Mouse (Mus musculus) frontal cortex, postnatal 25 days (tissue): ENCODE results near the gene Pcgf2.
A peak's percentile ranks its signal among the peaks of the same experiment; 100 is the strongest.

ENCODE experiments used
- DNase-seq, 2 experiments: peaks; one replicate each; pipeline ENCODE4 v3.0.0; 2022; ENCODE audit warnings: low spot score in 2 of 2

Pcgf2 gene

DNA sequence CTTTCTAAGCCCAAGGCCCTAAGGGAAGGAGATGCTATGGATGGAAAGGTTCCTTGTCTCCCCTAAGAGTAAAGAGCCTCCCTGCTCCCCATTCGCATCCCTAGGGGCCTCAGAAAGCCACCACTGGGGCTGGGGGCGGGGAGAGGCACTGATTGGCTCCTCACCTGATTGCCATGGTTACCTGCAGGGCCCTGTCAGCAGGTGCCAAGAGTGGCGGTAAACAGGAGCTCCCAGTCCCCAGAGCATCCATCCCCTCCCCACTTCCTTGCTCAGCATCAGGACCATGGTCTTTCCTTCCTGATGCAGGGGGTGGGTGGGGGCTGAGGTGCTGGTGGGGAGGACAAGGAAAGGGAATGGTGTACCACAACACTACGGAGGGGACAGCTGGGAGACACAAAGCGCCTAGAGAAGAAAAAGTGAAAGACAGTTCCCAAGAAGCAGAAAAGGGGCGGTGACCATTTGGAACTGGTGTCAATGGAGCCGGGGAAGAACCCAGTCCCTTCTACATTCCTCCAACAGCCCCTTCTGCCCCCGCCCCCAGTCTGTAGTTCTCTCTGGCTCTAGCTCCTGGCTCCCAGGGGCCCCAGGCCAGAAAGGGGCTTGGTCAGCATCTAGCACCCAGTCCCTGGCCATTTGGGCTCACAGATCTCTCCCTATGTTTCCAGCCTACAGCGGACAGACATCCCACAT is 4.4 kb downstream of the Pcgf2 start:
- no peak for DNase-seq

DNA sequence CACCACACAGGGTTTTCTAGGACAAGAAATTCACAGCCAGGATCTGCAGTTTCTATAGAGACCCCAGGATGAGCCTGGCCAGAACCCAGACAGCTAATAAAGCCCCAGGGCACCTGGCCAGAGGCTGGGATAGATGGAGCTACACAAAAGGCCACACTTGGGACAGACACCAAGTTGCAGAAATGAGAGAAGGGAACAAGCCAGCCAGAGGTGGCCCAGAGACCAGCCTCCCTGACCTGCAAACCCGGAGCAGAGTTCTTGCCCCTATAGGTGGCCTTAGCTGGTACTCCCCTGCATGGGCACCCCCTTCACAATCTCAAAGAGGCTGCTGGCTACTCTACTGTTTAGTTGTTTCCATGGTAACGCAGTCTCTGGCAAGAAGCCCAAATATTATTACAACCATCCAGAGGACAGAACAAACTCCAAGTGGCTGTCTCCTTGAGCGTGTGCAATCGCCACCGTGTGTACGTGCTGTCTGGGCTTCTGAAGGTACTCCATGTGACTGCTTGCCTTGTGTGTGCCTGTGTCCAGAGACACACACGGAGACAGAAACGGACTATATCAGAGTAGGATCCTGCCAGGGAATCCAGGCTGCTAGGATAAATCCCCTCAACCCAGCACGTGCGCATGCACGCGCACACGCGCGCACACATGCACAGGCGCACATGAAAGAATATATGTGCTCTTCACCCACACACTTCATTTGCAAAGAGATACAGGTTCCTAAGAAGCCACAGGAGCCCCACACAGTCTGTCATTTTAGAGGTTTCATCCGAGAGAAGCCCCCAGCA is 5.2 kb downstream of the Pcgf2 start:
- DNase-seq, result no peak

DNA sequence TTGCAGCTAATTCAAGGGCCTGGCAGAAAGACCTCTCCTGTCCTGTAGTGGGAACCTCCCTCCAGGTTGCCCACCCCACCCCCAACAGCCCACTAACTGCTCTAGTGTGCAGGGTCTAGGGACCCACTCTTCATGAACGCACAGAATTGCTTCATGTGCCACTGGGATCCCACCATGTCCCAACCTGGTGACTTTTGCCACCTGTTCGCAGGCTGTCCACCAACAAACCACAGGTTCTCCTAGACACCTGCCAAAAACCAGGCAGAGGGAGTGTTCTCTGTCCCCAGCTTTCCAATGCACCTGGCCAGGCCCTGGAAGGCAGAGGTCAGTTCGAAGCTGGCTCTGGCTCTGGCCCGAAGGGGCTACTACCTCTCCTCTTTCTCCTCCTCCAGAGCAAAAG is 5.9 kb downstream of the Pcgf2 start:
- no peak for DNase-seq

DNA sequence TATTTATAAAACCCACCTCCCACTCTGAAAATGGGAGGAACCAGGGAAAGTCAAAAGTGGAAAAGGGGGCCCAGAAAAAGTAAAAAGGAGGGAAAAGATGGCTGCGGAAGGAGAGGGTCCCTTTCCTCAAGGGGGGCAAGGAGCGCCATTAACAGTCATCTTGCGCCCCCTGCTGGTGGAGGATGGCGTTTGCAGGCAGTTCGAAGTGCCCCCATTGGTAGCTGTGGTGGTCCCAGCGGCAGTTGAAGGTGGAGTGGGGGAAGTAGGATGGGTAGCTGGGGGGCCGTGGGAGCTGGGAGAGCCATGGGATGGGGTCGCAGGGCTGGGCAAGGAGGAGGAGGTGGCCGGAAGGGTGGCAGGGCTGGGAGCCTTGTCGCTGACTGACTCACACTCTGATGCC is 10.4 kb downstream of the Pcgf2 start:
- DNase-seq, result peak in 1 of 2 experiments; percentile 47

DNA sequence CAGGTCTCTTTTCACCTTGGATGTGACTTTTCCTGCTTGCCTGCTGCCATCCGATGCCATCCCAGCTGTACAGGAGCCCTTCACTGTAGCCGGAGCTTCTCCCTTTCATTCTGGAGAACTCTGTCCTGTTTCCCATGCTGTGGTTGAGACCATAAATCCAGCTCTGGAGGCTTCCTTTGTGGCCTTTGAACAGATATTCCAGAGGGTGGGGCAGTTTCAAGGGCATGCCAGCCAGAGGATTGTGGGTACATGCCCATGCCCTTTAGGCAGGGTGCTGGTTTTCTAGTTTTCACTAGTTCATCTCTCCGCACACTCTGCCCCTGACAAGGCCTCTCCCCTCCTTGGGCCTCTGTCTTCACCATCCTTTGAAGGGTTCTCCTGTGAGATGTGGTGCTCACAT is 13.2 kb downstream of the Pcgf2 start:
- DNase-seq, result no peak

DNA sequence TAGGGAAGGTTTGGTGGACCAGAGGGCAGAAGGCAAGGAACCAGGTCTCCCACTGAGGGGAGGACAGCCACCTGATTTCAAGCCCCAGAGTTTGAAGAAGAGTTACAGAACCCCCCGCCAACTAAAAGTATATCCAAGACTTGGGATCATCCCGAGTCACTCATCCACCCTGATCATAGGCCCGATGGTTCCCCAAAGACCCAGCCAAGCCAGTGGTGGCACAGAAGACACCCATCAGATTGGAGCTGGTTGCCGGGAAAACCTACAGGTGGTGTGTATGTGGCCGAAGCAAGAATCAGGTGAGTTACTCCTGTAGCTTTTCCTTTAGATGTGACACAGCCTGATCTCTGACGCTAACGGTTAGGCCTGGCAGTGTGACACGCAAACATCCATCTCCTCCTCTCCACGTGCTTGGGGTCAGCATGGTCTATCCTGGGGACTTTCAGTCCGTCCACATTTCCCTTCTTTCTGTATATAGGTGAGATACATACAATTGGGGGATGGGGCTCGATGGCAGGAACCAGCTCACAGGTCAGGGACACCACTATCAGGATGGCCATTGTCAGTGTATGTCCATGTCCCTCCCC is 13.9 kb downstream of the Pcgf2 start:
- DNase-seq, result no peak

DNA sequence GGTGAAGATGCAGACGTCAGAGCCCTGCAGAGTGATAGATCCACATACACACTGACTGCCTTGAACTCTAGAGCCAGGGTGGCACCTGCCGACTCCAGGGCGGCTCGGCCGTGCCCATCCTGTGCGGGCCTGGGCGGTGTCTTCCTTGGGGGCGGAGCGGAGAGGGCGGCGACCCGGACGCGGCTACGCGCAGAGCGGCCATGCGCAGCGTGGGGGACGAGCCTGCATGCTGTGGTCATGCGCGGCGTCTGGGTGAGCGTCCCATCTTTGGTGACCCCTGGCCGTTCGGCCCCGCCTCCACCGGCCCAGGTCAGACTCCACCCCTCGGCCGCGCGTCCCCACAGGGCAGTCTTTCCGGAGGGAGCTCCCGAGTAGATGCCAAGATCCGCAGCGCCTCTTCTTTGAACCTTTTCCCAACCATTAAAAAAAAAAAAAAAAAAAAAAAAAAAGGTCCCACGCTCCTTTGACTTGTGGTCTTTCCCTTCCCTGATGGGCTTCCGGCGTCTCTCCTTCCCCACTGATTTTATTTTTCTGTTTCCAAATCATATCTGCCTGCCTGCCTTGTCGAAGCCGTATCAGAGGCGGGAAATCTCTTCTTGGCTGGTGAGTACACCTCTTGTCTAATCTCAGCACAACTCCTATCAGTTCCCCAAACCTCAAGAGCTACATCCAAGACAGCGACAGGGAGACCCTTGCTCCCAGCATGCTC is 14.5 kb downstream of the Pcgf2 start, which contains the start of gene Cisd3:
Cisd3 (plus strand) TSS at position 214 of the 709 bp plus-strand sequence.
- DNase-seq, result peak; percentile 67 to 71

DNA sequence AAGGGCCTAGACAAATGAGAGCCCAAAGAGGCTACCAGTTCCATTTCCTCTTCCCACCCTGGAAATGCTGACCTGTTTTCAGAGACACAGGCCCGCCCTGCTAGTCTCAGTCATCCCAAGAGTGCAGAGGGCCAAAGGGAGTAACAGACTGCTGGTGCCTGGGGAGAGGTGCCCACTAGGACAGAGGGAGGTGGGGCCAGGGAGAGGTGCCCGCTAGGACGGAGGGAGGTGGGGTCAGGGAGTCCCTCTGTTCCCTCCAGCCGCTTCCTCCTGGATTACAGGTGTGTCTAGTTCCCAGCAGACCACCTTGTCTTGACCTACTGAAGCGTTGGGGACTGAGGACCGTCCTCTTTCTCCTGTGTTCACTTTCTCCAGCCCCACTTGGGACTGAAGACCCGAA is 15.5 kb downstream of the Pcgf2 start:
- DNase-seq, result no peak

DNA sequence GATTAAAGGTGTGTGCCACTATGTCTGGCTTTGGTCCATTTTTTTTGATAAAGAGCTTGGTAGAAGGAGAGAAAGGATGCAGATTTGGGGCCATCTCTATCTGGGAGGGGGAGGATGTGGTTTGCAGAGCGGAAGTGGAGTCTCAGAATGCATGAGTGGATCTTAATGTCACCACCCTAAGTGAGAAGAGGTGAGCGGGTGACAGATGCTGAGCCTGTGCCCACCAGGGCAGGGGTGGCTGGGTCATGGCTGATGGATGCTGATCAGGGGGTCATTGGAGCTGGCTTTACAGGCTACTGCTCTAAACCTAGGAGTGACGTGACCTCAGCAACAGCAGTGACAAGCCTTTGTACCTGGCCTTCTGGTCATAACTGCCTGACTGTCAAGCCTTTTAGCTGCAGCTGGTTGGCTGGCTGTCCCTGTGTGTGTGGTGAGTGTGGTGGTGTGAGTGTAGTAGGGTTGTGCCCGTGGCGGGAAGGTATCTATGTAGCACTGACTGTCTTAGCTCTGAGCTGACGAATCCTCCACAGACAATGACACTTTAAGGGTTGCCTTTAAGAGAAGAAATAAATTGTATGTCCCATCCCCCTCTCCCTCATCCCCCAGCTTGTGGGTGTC is 16.1 kb downstream of the Pcgf2 start:
- DNase-seq, result no peak

DNA sequence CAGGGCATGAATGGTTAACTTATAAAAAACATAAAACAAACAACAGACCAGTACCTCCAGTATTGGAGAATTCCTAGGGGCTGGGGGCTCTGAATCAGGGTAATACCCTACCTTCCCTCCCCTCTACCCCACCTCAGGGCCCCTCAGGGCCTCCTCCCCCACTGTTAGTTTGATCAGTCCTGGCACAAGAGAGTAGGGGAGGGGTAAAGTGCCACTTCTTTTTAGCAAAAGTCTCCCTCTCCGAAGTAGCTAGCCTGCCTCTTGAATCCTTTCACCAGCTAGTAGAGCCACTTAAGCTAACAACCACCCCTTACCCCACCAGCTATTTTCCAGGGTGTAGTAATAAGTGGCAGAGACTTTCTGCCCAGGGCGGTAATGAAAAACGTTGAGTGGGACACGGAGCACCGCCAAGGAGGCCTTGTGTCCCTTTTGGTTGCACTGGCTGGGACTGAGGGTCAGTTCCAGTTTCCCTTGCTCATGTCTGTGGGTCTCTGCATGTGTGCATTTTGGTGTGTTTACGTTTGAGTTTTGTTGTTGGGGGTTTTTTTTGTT is 17.7 kb downstream of the Pcgf2 start:
- no peak for DNase-seq

DNA sequence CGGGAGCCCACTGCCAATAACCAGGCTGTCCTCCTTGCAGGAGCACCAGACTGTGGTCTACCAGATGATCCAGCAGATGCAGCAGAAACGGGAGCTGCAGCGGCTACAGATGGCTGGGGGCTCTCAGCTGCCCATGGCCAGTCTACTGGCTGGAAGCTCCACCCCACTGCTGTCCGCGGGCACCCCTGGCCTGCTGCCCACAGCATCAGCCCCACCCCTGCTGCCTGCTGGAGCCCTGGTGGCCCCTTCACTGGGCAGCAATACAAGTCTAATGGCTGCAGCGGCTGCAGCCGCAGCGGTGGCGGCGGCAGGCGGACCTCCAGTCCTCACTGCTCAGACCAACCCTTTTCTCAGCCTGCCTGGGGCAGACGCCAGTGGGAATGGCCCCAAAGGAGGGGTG is 19.9 kb downstream of the Pcgf2 start:
- no peak for DNase-seq

DNA sequence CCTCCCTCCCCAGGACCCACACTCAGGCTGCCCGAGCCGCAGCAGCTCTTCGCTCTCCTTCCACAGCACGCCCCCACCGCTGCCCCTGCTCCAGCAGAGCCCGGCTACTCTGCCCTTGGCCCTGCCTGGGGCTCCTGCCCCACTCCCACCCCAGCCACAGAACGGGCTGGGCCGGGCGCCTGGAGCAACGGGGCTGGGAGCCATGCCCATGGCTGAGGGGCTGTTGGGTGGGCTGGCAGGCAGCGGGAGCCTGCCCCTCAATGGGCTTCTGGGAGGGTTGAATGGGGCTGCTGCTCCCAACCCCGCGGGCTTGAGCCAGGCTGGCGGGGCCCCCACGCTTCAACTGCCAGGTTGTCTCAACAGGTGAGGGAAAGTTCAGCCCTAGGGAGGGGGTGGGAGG is 22.0 kb downstream of the Pcgf2 start:
- no peak for DNase-seq

DNA sequence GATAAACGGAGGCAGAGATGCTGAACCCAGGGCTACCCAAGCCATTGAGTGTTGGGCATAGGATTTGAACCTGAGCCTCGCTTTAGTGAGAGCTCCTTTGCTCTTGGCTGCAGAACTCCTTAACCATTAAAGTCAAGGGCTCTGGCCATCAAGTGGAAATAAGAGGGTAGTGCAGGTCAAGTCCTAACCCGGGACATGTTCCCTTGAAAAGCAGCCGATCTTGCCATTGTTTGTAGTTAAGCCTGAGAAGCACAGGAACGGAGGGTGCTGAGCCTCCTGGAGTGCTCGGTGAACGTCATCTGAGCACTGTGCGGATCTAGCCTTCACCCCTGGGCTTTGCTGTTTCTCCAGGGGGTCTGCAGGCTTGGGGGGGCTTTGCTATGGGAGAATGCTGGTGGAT is 22.5 kb downstream of the Pcgf2 start:
- DNase-seq, result no peak

DNA sequence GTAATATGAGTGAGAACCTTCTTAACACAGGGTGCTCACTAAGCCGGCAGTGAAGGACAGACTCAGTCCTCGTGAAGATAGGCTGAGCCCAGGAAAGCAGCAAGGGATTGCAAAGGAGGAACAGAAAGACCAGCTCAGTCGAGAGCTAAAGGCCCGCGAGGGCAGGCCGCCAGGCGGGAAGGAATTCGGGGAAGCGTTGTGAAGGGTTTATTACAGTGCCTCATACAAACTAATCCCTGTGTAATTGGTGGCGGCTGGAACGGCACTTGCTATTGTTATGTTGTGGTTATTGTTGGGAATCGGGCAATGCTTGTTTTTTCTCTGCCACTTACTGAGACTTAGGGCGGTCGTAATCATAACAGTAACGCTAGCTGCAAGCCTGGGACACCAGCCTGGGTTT is 22.9 kb downstream of the Pcgf2 start:
- no peak for DNase-seq

DNA sequence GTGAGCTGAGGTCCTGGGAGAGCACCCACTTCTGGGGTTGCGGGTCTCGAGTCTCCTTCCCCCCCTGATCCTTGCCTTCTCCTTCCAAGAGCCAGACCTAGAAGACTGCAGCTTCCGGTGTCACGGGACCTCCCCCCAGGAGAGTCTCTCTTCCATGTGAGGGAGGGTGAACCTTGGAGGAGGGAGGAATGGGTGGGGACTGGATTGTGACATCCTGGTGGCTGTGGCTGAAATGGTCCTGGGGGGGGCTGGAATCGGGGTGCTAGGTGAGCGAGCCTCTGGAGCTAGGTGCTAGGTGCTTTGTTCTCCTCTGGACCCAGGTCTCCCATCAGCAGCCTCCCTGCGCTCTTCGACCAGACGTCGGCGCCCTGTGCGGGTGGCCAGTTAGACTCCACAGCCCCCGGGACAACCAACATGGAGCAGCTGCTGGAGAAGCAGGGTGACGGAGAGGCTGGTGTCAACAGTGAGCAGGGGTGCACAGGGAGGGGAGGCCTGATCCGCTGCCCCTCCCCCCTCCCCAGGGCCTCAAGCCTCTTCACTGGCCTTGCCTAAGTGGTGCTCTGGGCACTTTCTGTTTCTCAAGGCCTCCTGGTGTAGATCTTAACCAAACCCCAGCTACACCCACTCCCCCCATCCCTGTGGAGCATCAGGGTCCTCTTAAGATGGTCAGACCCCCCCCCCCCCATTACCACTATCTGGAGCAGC is 24.1 kb downstream of the Pcgf2 start:
- DNase-seq, result no peak

DNA sequence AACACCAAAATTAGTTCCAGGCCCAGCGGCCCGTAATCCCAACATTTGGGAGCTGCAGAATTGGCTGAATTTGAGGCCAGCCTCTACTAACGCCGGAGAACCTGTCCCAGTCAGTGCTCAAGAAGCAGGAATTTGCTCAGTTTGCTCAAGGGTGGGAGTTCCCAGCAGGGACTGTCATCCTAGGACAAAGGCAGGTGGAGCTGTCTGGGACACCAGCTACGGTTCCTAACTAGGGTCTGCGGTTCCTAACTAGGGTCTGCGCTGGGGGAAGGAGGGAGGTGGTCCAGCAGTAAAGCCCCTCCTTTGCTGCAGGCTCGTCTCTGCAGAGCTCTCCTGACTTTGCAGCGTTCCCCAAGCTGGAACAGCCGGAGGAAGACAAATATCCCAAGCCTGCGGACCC is 27.1 kb downstream of the Pcgf2 start:
- no peak for DNase-seq

DNA sequence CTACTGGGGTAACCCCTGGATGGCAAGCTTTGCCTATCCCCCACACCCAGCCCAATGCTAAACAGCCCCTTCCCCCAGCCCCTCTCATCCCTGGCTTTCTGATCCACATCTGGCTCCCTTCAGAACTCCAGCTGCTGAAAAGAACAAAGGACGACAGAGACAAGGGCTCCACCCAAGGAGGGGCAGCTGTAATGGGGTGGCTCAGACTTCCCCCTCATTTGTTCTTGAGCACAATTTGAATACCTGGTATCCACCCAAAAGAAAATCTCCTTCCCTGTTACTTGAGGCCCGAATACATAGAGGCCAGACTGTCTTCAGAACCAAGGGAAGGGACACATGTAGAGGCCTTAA is 29.1 kb downstream of the Pcgf2 start:
- no peak for DNase-seq

DNA sequence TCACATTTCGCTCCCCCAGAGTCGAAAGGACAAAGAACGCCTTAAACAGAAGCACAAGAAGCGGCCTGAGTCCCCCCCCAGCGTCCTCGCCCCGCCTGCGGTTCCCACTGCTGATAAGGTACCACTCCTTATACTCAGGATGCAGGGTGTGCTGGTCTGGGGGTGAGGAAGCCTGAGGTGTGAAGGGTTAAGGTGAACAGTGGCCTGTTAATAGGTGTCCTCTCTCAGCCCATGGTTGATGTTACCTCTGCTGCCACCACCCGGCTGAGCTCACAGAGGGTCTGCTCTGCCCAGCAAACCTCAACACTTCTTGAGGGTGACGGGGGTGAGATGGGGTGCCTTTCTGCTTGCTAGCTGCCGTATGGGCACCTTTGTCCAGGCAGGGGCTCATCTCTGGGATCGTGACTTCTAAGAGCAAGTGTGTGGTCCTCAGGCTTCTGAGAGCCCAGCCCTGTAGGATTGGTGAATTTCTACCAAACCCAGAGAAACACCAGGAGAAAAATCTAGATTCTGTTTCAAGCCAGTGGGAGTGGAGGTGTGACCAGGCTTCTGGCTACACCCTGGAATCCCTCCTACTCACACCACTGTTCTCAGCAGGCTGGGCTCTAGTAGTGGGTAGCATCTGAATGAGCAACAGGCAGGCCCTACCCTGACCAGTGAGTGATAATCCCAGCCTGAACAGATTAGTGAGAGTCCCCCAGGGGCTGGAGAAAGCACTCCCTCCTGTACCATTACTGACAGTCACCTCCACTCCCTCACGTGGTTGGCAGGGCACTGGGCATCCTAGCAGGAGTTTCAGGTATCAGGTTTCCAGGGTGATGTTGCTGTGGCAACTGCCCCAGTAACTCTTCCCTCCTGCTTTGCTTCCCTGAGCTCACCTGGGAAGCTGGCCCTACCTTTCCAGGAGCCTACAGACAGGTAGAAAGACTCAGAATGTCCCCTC is 29.8 kb downstream of the Pcgf2 start:
- no peak for DNase-seq

DNA sequence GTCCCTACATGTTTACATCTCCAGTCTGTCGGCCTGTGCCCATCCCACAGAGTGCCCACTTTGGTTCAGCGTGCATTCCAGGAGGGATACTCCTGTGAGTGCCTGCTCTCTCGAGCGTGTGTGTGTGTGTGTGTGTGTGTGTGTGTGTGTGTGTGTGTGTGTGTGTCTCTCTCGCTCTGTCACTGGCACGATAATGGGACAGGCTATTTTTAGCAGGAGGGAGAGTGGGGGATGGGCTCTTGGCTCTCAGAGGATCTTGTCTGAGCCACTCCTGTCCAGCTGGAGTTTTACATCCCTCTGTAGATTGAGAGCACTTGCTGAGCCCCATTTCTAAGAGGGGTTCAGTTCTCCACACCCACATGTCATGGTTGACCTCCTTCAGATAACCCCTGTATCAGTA is 30.5 kb downstream of the Pcgf2 start:
- no peak for DNase-seq

DNA sequence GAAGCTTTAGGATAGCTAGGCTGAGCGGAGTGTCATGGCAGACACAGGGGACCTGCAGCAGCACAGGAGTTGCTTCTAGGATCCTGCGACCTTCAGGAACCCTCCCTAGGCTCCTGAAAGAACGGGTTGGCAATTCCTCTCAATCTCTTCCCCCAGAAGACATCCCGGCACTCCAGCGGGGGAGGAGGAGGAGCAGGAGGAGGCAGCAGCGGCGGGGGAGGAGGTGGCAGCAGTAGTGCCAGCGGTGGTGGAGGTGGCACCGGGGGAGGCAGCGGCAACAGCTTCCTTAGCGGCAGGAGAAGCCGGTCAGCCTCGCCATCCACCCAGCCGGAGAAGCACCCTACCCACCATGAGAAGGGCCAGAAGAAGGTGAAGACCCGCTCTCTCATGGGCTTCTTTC is 31.0 kb downstream of the Pcgf2 start:
- DNase-seq, result no peak
